Mouse (Mus musculus) CH12.LX (cell line): ENCODE measurements around the gene Iqcd. TPM values are rescaled to one million over a fixed set of nuclear protein-coding genes. Genes with fewer than 3 reads are reported as not detected.

Experiments used
- DNase-seq: peaks from one replicate; pipeline ENCODE4 v3.0.0-alpha.2; 2013; ENCODE audit errors: extremely low read depth
- H3K27ac ChIP-seq: 2 replicates; pipeline ENCODE4 v1.5.1; 2012; ENCODE audit warnings: low read depth, mild to moderate bottlenecking, control low read depth, moderate library complexity; ENCODE audit not compliant: insufficient read depth
- H3K27me3 ChIP-seq: replicated peaks from 2 replicates; pipeline ENCODE3; 2012; ENCODE audit warnings: inconsistent platforms
- H3K36me3 ChIP-seq, 2 experiments: replicated peaks in 1 of 2; 2 replicates each; pipeline versions ENCODE3 to v1.6.1; 2012; ENCODE audit warnings: inconsistent platforms in 1 of 2, low read length in 1 of 2, mild to moderate bottlenecking in 1 of 2, mixed read lengths in 1 of 2, moderate library complexity in 1 of 2; ENCODE audit not compliant: control insufficient read depth in 1 of 2, insufficient read depth in 1 of 2
- H3K4me1 ChIP-seq, 2 experiments: 2 replicates each; pipeline ENCODE4 v1.6.1; 2012; ENCODE audit warnings: inconsistent platforms in 1 of 2, moderate library complexity in 1 of 2; ENCODE audit not compliant: insufficient read depth in 2 of 2, control insufficient read depth in 1 of 2
- H3K4me2 ChIP-seq: 2 replicates; pipeline ENCODE4 v1.6.1; 2012; ENCODE audit warnings: low read depth, mild to moderate bottlenecking, control low read depth; ENCODE audit not compliant: poor library complexity, insufficient read depth, severe bottlenecking
- H3K4me3 ChIP-seq, 3 experiments: fragments of 150-350 bp in 1 of 3; sonication (generic) in 1 of 3; replicated peaks in 1 of 3; 2 replicates each; pipeline versions ENCODE3 to v1.5.1; 2011 to 2012; ENCODE audit warnings: low read depth in 2 of 3, low read length in 2 of 3, mild to moderate bottlenecking in 2 of 3, moderate library complexity in 2 of 3, control low read depth in 1 of 3, improper control_type of control experiment in 1 of 3, inconsistent platforms in 1 of 3, mixed read lengths in 1 of 3; ENCODE audit not compliant: poor library complexity in 1 of 3
- H3K79me2 ChIP-seq: replicated peaks from 2 replicates; pipeline ENCODE4 v1.6.1; 2012; ENCODE audit warnings: mild to moderate bottlenecking, moderate library complexity; ENCODE audit not compliant: control insufficient read depth, poor library complexity, insufficient read depth, severe bottlenecking; ENCODE audit errors: extremely low read depth
- H3K9ac ChIP-seq: 2 replicates; pipeline ENCODE4 v1.6.1; 2012; ENCODE audit warnings: low read depth, mild to moderate bottlenecking, control low read depth, moderate library complexity; ENCODE audit not compliant: insufficient read depth
- H3K9me3 ChIP-seq: replicated peaks from 2 replicates; pipeline ENCODE3; 2012; ENCODE audit warnings: low read length, inconsistent platforms, mixed read lengths
- BHLHE40 ChIP-seq: IDR thresholded peaks from 2 replicates; pipeline ENCODE4 v1.6.1; 2011; ENCODE audit warnings: mild to moderate bottlenecking, low read depth, low read length, improper control_type of control experiment
- CHD1 ChIP-seq: IDR thresholded peaks from 2 replicates; pipeline ENCODE4 v1.6.1; 2012; ENCODE audit warnings: low read depth, low read length, improper control_type of control experiment, inconsistent platforms
- CTCF ChIP-seq, 2 experiments: IDR thresholded peaks in 1 of 2; conservative IDR thresholded peaks in 1 of 2; 2 replicates each; pipeline ENCODE4 v1.5.1; 2011 to 2012; ENCODE audit warnings: low read depth in 2 of 2, low read length in 2 of 2, improper control_type of control experiment in 1 of 2, inconsistent platforms in 1 of 2, mild to moderate bottlenecking in 1 of 2, moderate library complexity in 1 of 2
- E2F4 ChIP-seq: IDR thresholded peaks from 2 replicates; pipeline ENCODE4 v1.6.1; 2011; ENCODE audit warnings: low read depth, low read length, improper control_type of control experiment; ENCODE audit not compliant: insufficient replicate concordance
- EP300 ChIP-seq: IDR thresholded peaks from 2 replicates; pipeline ENCODE4 v1.6.1; 2011; ENCODE audit warnings: low read length, improper control_type of control experiment
- IRF4 ChIP-seq: IDR thresholded peaks from 2 replicates; pipeline ENCODE4 v1.6.1; 2014; ENCODE audit warnings: low read depth, mild to moderate bottlenecking, inconsistent platforms, low read length, improper control_type of control experiment
- JUND ChIP-seq: conservative IDR thresholded peaks from 2 replicates; pipeline ENCODE4 v1.6.1; 2011; ENCODE audit warnings: low read depth, low read length, improper control_type of control experiment
- MAFK ChIP-seq: IDR thresholded peaks from 2 replicates; pipeline ENCODE4 v1.6.1; 2011; ENCODE audit warnings: low read length, improper control_type of control experiment; ENCODE audit not compliant: insufficient replicate concordance
- MAZ ChIP-seq: IDR thresholded peaks from 2 replicates; pipeline ENCODE4 v1.6.1; 2012; ENCODE audit warnings: low read depth, mild to moderate bottlenecking, inconsistent platforms, low read length, improper control_type of control experiment, moderate library complexity
- MXI1 ChIP-seq: IDR thresholded peaks from 2 replicates; pipeline ENCODE4 v1.6.1; 2011; ENCODE audit warnings: mild to moderate bottlenecking, low read depth, low read length, improper control_type of control experiment
- MYC ChIP-seq: IDR thresholded peaks from 2 replicates; pipeline ENCODE4 v1.6.1; 2011; ENCODE audit warnings: low read depth, mild to moderate bottlenecking, improper control_type of control experiment, low read length
- NELFE ChIP-seq: IDR thresholded peaks from 2 replicates; pipeline ENCODE4 v1.6.1; 2011; ENCODE audit warnings: low read depth, low read length, improper control_type of control experiment
- PAX5 ChIP-seq: IDR thresholded peaks from 2 replicates; pipeline ENCODE4 v1.6.1; 2012; ENCODE audit warnings: low read length, inconsistent platforms, mixed read lengths
- RAD21 ChIP-seq: IDR thresholded peaks from 2 replicates; pipeline ENCODE4 v1.6.1; 2011; ENCODE audit warnings: low read depth, mild to moderate bottlenecking, low read length, improper control_type of control experiment, moderate library complexity
- SMC3 ChIP-seq: IDR thresholded peaks from 2 replicates; pipeline ENCODE4 v1.6.1; 2011; ENCODE audit warnings: low read depth, low read length, improper control_type of control experiment
- TBP ChIP-seq: conservative IDR thresholded peaks from 2 replicates; pipeline ENCODE4 v1.6.1; 2011; ENCODE audit warnings: low read depth, low read length, improper control_type of control experiment
- UBTF ChIP-seq: IDR thresholded peaks from 2 replicates; pipeline ENCODE4 v1.6.1; 2012; ENCODE audit warnings: low read depth, mild to moderate bottlenecking, inconsistent platforms, low read length, improper control_type of control experiment, moderate library complexity
- USF1 ChIP-seq: IDR thresholded peaks from 2 replicates; pipeline ENCODE4 v1.6.1; 2014; ENCODE audit warnings: low read depth, mild to moderate bottlenecking, inconsistent platforms, low read length, improper control_type of control experiment
- USF2 ChIP-seq: conservative IDR thresholded peaks from 2 replicates; pipeline ENCODE4 v1.6.1; 2011; ENCODE audit warnings: low read depth, low read length, improper control_type of control experiment
- dilution Hi-C: fragments of 300-500 bp; cut with MboI; formaldehyde crosslinking; loops from 2 replicates; pipeline ENCODE4 v1.14.3; 2020; ENCODE audit warnings: low sequenced_read_pairs; ENCODE audit not compliant: extremely low pct_unique_long_range_greater_than_20kb, extremely low pct_ligation_motif_present
- in situ Hi-C: fragments of 300-500 bp; cut with MboI; formaldehyde crosslinking; loops from 3 replicates; pipeline ENCODE4 v1.14.3; 2019; ENCODE audit warnings: low sequenced_read_pairs, low pct_ligation_motif_present, low pct_unique_long_range_greater_than_20kb, mixed read lengths
- polyA plus RNA-seq: library from polyadenylated mRNA; unstranded; fragments of >175 nt; gene quantifications from 2 replicates; pipeline ENCODE4 v1.2.1, GENCODE M21; 2012; ENCODE audit warnings: low read depth; ENCODE audit not compliant: insufficient read length
- total RNA-seq, 2 experiments: library from RNA; depleted of rRNA; stranded (reverse); fragments of 300-350 nt in 1 of 2; fragments of >200 nt in 1 of 2; gene quantifications; 2 replicates each; pipeline ENCODE4 v1.2.3; 2012 to 2014

Iqcd gene
- total and polyA plus RNA-seq, 3 experiments: 0.59 to 0.77 TPM; not detected in 1

DNA sequence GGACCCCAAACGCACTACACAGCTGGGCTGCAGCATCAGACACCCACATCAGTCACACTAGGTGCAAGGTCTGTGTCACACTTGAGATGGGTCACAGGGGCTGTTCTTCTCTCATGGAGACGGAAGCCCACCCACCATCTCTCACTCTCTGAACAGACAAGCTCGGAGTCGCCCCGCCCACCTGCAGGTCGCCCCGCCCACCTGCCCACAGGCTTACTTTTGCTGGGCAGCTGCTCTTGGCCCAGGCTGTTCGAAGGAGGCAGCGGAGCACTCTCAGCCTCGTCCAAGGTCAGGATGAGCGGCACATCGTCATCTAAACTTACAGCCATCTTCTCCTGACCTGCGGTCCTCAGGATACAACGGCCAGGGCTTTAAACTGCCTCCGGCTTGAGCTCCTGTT lies 3.8 kb upstream of the Iqcd start:
- dilution Hi-C loops (no loop called here), in situ Hi-C loops (no loop called here)
- Histone ChIP-seq H3K9me3 (peaks cover 6% of the 10 kb centered on the region), H3K4me3 (no peak overlapping the region), H3K4me1 (peaks cover 9 to 56% of the 10 kb centered on the region in 2 experiments), H3K9ac (no peak overlapping the region), H3K36me3 (peaks cover 0 to 21% of the 10 kb centered on the region in 2 experiments), H3K79me2 (no peaks in the 10 kb centered on the region), H3K4me2 (no peak overlapping the region), H3K27me3 (peaks cover 10% of the 10 kb centered on the region), H3K27ac (no peak overlapping the region)
- DNase-seq: no peak
- TF ChIP-seq JUND: no peak
- TF ChIP-seq NELFE: no peak
- TF ChIP-seq MYC: no peak
- TF ChIP-seq IRF4: no peak
- TF ChIP-seq CHD1: no peak
- no peak for TF ChIP-seq RAD21
- TF ChIP-seq E2F4: no peak
- TF ChIP-seq BHLHE40: no peak
- no peak for TF ChIP-seq TBP
- TF ChIP-seq MAFK: no peak
- no peak for TF ChIP-seq USF1
- TF ChIP-seq UBTF: no peak
- TF ChIP-seq MXI1: no peak
- TF ChIP-seq SMC3: no peak
- TF ChIP-seq MAZ: no peak
- no peak for TF ChIP-seq EP300

- Histone ChIP-seq H3K9me3 (peaks cover 7% of the 10 kb centered on the region), H3K9ac (no peak overlapping the region), H3K36me3 (peaks cover 0 to 13% of the 10 kb centered on the region in 2 experiments)
- in situ Hi-C loops: no loop called here
- dilution Hi-C loops: no loop called here
- no peak for DNase-seq
- no peak for TF ChIP-seq MAZ
- no peak for TF ChIP-seq MAFK
- TF ChIP-seq CTCF (conservative IDR thresholded peaks at IDR 0.05 in 1 of 2, IDR thresholded peaks at IDR 0.05 in 1 of 2; ENCODE audit: low read depth in 2 of 2, low read length in 2 of 2): no peak
- TF ChIP-seq CHD1: no peak
- no peak for TF ChIP-seq USF2
- no peak for TF ChIP-seq IRF4
- no peak for TF ChIP-seq PAX5
- TF ChIP-seq RAD21: no peak
- TF ChIP-seq MYC: no peak
- TF ChIP-seq, all 38 proteins: peak for 0
- H3K27me3 ChIP-seq: peaks cover 10% of the 10 kb centered on the region
- no peaks in the 10 kb centered on the region for H3K79me2 ChIP-seq
- H3K4me3 ChIP-seq: no peak overlapping the region
- H3K4me1 ChIP-seq: peaks cover 7 to 51% of the 10 kb centered on the region in 2 experiments
- 0 out of 2 replicates have a peak overlapping the region, but pooled peaks have one; percentile 89 for H3K4me2 ChIP-seq
- no peak overlapping the region for H3K27ac ChIP-seq
These were observed 1.8 kb upstream of the Iqcd start for GRCm38 (mm10) chr5:120586741-120587615.
